Mouse (Mus musculus): ENCODE data around the gene Cacng7. TPM values are rescaled to one million over a fixed set of nuclear protein-coding genes. Genes with fewer than 3 reads are reported as not detected.

Cacng7 gene
- polyA plus RNA-seq, 1 experiment: 2.6 TPM

DNA sequence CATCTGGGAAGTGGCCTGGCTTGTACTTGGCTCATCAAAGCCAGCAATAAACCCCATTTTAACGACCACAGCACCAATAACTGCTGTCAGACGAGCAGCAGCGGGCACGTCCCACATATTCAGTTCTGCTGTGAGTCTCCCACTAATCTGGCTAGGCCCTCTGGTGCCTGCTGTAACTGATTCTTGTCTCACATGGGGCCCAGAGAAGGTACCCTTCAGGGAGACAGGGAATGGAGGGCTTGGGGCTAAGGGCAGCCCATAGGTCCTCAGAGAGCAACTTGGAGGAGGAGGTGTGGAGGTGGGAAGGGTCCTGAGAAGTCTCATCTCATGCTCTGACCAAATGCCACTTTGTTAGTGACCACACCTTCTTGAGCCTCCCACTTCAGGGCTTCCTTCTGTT, 24.1 kb upstream of the Cacng7 start:
- DNase-seq: no peak
- Histone ChIP-seq H3K27me3 (ENCODE audit: control insufficient read depth, insufficient read depth, low read length) (0 out of 2 replicates have a peak, but pooled peaks cover 1% of the 10 kb centered on the region), H3K4me3 (ENCODE audit: control insufficient read depth, insufficient read depth, low read length) (no peak overlapping the region), H3K4me1 (replicated peaks; ENCODE audit: control insufficient read depth, insufficient read depth, low read length) (peaks cover 2% of the 10 kb centered on the region; the same call in 1 of the 2 replicates), H3K36me3 (ENCODE audit: control insufficient read depth, insufficient read depth, low read length) (no peaks in the 10 kb centered on the region), H3K27ac (ENCODE audit: control insufficient read depth, insufficient read depth, low read length) (no peak overlapping the region)
- WGBS: 55% methylated on average over 4 of the region's 4 CpGs
- TF ChIP-seq POLR2A (IDR thresholded peaks at IDR 0.05; ENCODE audit: control insufficient read depth, extremely low read depth, insufficient read depth, low read length, poor library complexity) (no peak), CTCF (IDR thresholded peaks at IDR 0.05; ENCODE audit: borderline replicate concordance, control insufficient read depth, extremely low read depth, insufficient read depth, low read length, poor library complexity) (no peak)

GRCm38 (mm10) chr7:3310233-3310632, 22.5 kb upstream of the Cacng7 start:
- Histone ChIP-seq H3K36me3 (ENCODE audit: control insufficient read depth, insufficient read depth, low read length) (no peaks in the 10 kb centered on the region), H3K4me3 (ENCODE audit: control insufficient read depth, insufficient read depth, low read length) (no peak overlapping the region), H3K27me3 (ENCODE audit: control insufficient read depth, insufficient read depth, low read length) (no peaks in the 10 kb centered on the region), H3K4me1 (replicated peaks; ENCODE audit: control insufficient read depth, insufficient read depth, low read length) (no peaks in the 10 kb centered on the region), H3K27ac (ENCODE audit: control insufficient read depth, insufficient read depth, low read length) (no peak overlapping the region)
- WGBS: 96% methylated on average over 7 of the region's 7 CpGs
- TF ChIP-seq CTCF (IDR thresholded peaks at IDR 0.05; ENCODE audit: borderline replicate concordance, control insufficient read depth, extremely low read depth, insufficient read depth, low read length, poor library complexity): no peak
- no peak for TF ChIP-seq POLR2A (IDR thresholded peaks at IDR 0.05; ENCODE audit: control insufficient read depth, extremely low read depth, insufficient read depth, low read length, poor library complexity)
- no peak for DNase-seq

DNA sequence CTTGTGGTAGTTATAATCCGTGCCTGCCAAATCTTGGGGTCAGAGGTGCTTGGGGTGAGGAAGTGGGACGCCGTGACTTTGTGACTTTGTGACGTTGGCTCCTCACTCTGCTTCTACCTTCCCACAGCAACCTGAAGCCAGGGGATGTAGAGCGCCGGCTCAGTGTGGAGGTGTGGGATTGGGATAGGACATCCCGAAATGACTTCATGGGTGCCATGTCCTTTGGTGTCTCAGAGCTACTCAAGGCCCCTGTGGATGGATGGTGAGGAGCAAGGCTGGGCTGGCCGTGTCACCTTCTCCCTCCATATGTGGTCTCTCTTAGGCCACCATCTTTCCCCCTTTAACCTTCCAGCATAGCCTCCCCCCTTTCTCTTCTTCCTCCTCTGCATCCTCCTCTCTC, 19.2 kb upstream of the Cacng7 start:
- H3K4me3 ChIP-seq (ENCODE audit: control insufficient read depth, insufficient read depth, low read length): no peak overlapping the region
- WGBS: 88% methylated on average over 8 of the region's 8 CpGs
- H3K27me3 ChIP-seq (ENCODE audit: control insufficient read depth, insufficient read depth, low read length): no peaks in the 10 kb centered on the region
- DNase-seq: no peak
- no peak for TF ChIP-seq CTCF (IDR thresholded peaks at IDR 0.05; ENCODE audit: borderline replicate concordance, control insufficient read depth, extremely low read depth, insufficient read depth, low read length, poor library complexity)
- no peak for TF ChIP-seq POLR2A (IDR thresholded peaks at IDR 0.05; ENCODE audit: control insufficient read depth, extremely low read depth, insufficient read depth, low read length, poor library complexity)
- H3K36me3 ChIP-seq (ENCODE audit: control insufficient read depth, insufficient read depth, low read length): no peaks in the 10 kb centered on the region
- H3K27ac ChIP-seq (ENCODE audit: control insufficient read depth, insufficient read depth, low read length): no peak overlapping the region
- no peaks in the 10 kb centered on the region for H3K4me1 ChIP-seq (replicated peaks; ENCODE audit: control insufficient read depth, insufficient read depth, low read length)

DNA sequence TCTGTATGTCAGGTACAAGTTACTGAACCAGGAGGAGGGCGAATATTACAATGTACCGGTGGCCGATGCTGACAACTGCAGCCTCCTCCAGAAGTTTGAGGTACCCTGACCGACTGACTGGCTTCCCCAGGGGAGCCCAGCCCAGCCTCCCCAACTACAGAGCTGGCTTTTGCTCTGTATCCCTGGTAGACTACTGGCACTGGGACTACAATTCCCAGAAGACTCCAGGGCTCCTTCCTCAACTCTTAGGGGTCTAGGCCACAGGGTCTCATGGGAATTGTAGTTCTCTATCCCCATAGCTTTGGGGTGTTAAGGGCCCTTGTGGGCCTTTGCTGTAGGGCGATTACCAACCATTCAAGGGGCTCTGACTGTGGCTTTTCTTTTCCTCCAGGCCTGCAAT, 18.6 kb upstream of the Cacng7 start:
- WGBS: 81% methylated on average over 5 of the region's 5 CpGs
- Histone ChIP-seq H3K27me3 (ENCODE audit: control insufficient read depth, insufficient read depth, low read length) (no peaks in the 10 kb centered on the region), H3K27ac (ENCODE audit: control insufficient read depth, insufficient read depth, low read length) (no peak overlapping the region), H3K36me3 (ENCODE audit: control insufficient read depth, insufficient read depth, low read length) (no peaks in the 10 kb centered on the region), H3K4me3 (ENCODE audit: control insufficient read depth, insufficient read depth, low read length) (no peak overlapping the region), H3K4me1 (replicated peaks; ENCODE audit: control insufficient read depth, insufficient read depth, low read length) (no peaks in the 10 kb centered on the region)
- no peak for DNase-seq
- no peak for TF ChIP-seq CTCF (IDR thresholded peaks at IDR 0.05; ENCODE audit: borderline replicate concordance, control insufficient read depth, extremely low read depth, insufficient read depth, low read length, poor library complexity)
- TF ChIP-seq POLR2A (IDR thresholded peaks at IDR 0.05; ENCODE audit: control insufficient read depth, extremely low read depth, insufficient read depth, low read length, poor library complexity): no peak

DNA sequence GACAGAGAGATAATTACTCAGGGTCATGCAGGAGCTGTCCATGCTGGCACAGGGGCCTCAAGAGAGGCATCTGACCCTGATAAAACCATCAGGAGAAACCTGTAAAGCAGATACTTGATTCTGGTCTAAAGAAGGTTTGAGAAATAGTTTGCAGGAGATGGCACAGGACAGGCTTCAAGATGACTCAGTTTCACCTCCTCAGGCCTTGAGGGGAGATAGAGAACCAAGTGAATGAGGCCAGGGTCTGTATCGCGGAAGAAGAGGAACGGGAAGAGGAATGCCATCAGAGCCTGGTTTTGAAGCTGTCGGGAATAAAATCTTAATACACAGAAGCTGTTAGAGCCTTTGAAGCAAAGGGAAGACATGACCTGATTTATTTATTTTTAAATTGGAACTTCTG, 15.1 kb upstream of the Cacng7 start:
- no peak for DNase-seq
- H3K27me3 ChIP-seq (ENCODE audit: control insufficient read depth, insufficient read depth, low read length): no peaks in the 10 kb centered on the region
- H3K4me3 ChIP-seq (ENCODE audit: control insufficient read depth, insufficient read depth, low read length): no peak overlapping the region
- H3K27ac ChIP-seq (ENCODE audit: control insufficient read depth, insufficient read depth, low read length): no peak overlapping the region
- no peak for TF ChIP-seq POLR2A (IDR thresholded peaks at IDR 0.05; ENCODE audit: control insufficient read depth, extremely low read depth, insufficient read depth, low read length, poor library complexity)
- no peak for TF ChIP-seq CTCF (IDR thresholded peaks at IDR 0.05; ENCODE audit: borderline replicate concordance, control insufficient read depth, extremely low read depth, insufficient read depth, low read length, poor library complexity)
- WGBS: 62% methylated on average over 4 of the region's 4 CpGs
- no peaks in the 10 kb centered on the region for H3K4me1 ChIP-seq (replicated peaks; ENCODE audit: control insufficient read depth, insufficient read depth, low read length)
- no peaks in the 10 kb centered on the region for H3K36me3 ChIP-seq (ENCODE audit: control insufficient read depth, insufficient read depth, low read length)

DNA sequence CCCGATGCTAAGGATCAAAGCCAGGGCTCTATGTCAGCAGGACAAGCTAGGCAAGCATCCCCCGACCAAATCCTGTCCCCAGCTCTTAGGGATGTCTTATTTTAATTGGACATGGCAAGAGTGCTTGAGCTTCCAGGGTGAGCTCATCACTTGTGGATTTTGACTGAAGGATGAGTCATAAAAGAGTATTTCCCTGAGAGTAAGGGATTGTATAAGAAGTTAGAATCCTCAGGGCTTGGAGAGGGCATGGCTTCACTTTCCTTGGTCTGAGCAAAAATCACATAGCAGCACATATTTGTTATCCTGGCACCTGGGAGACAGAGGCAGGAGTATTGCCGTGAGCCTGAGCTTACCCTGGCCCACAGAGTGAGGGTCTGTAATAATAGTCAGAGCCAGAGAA, 11.9 kb upstream of the Cacng7 start:
- Histone ChIP-seq H3K27me3 (ENCODE audit: control insufficient read depth, insufficient read depth, low read length) (no peaks in the 10 kb centered on the region), H3K36me3 (ENCODE audit: control insufficient read depth, insufficient read depth, low read length) (no peaks in the 10 kb centered on the region), H3K4me3 (ENCODE audit: control insufficient read depth, insufficient read depth, low read length) (no peak overlapping the region), H3K27ac (ENCODE audit: control insufficient read depth, insufficient read depth, low read length) (no peak overlapping the region), H3K4me1 (replicated peaks; ENCODE audit: control insufficient read depth, insufficient read depth, low read length) (no peaks in the 10 kb centered on the region)
- WGBS: 73% methylated on average over 3 of the region's 3 CpGs
- DNase-seq: no peak
- no peak for TF ChIP-seq POLR2A (IDR thresholded peaks at IDR 0.05; ENCODE audit: control insufficient read depth, extremely low read depth, insufficient read depth, low read length, poor library complexity)
- TF ChIP-seq CTCF (IDR thresholded peaks at IDR 0.05; ENCODE audit: borderline replicate concordance, control insufficient read depth, extremely low read depth, insufficient read depth, low read length, poor library complexity): no peak

DNA sequence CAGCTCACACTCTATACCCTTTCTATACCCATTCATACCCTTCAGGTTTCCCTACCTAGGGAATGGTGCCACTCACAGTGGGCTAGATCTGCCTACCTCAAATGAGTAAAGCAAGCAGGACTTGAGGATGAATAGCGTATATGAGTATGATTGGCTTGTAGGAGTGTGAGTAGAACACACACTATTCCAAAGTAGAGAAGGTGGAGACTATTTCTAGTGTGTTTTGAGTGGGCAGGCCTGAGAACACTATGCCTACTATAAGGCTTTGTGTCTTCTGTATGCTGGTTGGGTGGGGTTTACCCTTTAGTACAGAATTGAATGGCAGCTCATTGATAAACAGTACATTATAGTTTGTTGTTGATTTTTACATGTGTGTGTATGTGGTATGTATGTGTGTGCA, 8.9 kb upstream of the Cacng7 start:
- no peak overlapping the region for H3K27ac ChIP-seq (ENCODE audit: control insufficient read depth, insufficient read depth, low read length)
- no peak for DNase-seq
- TF ChIP-seq POLR2A (IDR thresholded peaks at IDR 0.05; ENCODE audit: control insufficient read depth, extremely low read depth, insufficient read depth, low read length, poor library complexity) (no peak), CTCF (IDR thresholded peaks at IDR 0.05; ENCODE audit: borderline replicate concordance, control insufficient read depth, extremely low read depth, insufficient read depth, low read length, poor library complexity) (no peak)
- no peaks in the 10 kb centered on the region for H3K4me1 ChIP-seq (replicated peaks; ENCODE audit: control insufficient read depth, insufficient read depth, low read length)
- H3K4me3 ChIP-seq (ENCODE audit: control insufficient read depth, insufficient read depth, low read length): no peak overlapping the region
- H3K36me3 ChIP-seq (ENCODE audit: control insufficient read depth, insufficient read depth, low read length): no peaks in the 10 kb centered on the region
- no peaks in the 10 kb centered on the region for H3K27me3 ChIP-seq (ENCODE audit: control insufficient read depth, insufficient read depth, low read length)
- WGBS: 96% methylated on average over 1 of the region's 1 CpGs
